Mouse (Mus musculus) limb, embryonic 11.5 days (tissue): ENCODE results near the gene Nrl. TPM values are rescaled to one million over a fixed set of nuclear protein-coding genes. Genes with fewer than 3 reads are reported as not detected.

Source experiments
- ATAC-seq: fragments of 200-750 bp; cut with Nextera tagmentation; 2 replicates; pipeline ENCODE4 v1.8.0; 2017; ENCODE audit warnings: low read depth; ENCODE audit not compliant: insufficient number of reproducible peaks, low FRiP score, low TSS enrichment
- DNase-seq: peaks from one replicate; pipeline ENCODE4 v3.0.0-alpha.2; 2015; ENCODE audit warnings: low spot score
- H3K27ac ChIP-seq: fragments of 300-500 bp; sonication (generic); replicated peaks from 2 replicates; pipeline ENCODE4 v1.5.1; 2014; ENCODE audit warnings: low read depth, mild to moderate bottlenecking, low read length
- H3K27me3 ChIP-seq: fragments of 300-500 bp; sonication (generic); 2 replicates; pipeline ENCODE4 v1.6.1; 2014; ENCODE audit warnings: mild to moderate bottlenecking, low read length, mixed read lengths; ENCODE audit not compliant: control insufficient read depth, insufficient read depth
- H3K36me3 ChIP-seq: fragments of 300-500 bp; sonication (generic); 2 replicates; pipeline ENCODE4 v1.6.1; 2014; ENCODE audit warnings: mild to moderate bottlenecking, low read length, moderate library complexity, mixed read lengths; ENCODE audit not compliant: control insufficient read depth, insufficient read depth
- H3K4me1 ChIP-seq: fragments of 300-500 bp; sonication (generic); 2 replicates; pipeline ENCODE4 v1.6.1; 2014; ENCODE audit warnings: low read length, mixed read lengths; ENCODE audit not compliant: control insufficient read depth, insufficient read depth
- H3K4me2 ChIP-seq: fragments of 300-500 bp; sonication (generic); 2 replicates; pipeline ENCODE4 v1.6.1; 2014; ENCODE audit warnings: low read depth, mild to moderate bottlenecking, moderate library complexity; ENCODE audit not compliant: severe bottlenecking
- H3K4me3 ChIP-seq: fragments of 300-500 bp; sonication (generic); 2 replicates; pipeline ENCODE4 v1.5.1; 2014; ENCODE audit warnings: low read depth, low read length
- H3K9ac ChIP-seq: fragments of 300-500 bp; sonication (generic); 2 replicates; pipeline ENCODE4 v1.6.1; 2014; ENCODE audit warnings: mild to moderate bottlenecking, low read length
- H3K9me3 ChIP-seq: fragments of 300-500 bp; sonication (generic); 2 replicates; pipeline ENCODE4 v1.6.1; 2016; ENCODE audit warnings: low read length; ENCODE audit not compliant: control insufficient read depth
- WGBS: fragments of 180-500 bp; shearing (Covaris S2); extraction: QIAGEN DNeasy Blood & Tissue Kit; methylation state at CpG from one replicate; pipeline ENCODE4 v1.1.7; 2014; 5-methylcytosine and 5-hydroxymethylcytosine counted together
- polyA plus RNA-seq: library from polyadenylated mRNA; unstranded; fragments of >200 nt; fragmentation: Nextera tagmentation; extraction: Ambion mirVana; gene quantifications from 2 replicates; pipeline ENCODE4 v1.2.1, GENCODE M21; 2014

The Nrl gene
- polyA plus RNA-seq, 1 experiment from 2014 or later: not detected

DNA sequence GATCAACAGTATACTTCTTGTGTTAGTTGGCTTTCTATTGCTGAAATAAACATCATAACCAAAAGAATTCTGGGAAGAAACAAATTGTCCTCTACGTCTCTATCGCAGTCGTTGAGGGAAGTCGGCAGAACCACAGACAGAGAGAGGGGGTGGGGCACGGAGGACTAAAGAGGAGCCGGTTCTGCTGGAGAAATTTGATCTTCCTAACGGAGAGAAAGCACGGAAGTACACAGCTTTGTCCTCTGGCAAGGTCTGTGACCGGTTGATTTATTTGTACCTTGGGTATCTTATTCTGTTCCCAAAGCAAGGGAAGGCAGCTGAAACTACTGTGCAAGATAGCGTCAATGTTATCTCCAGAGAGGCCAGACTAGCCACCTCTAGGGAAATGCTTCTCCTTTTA lies 54.0 kb downstream of the Nrl start:
- Histone ChIP-seq H3K27me3 (no peaks in the 10 kb centered on the region), H3K4me1 (no peaks in the 10 kb centered on the region), H3K4me3 (no peak overlapping the region), H3K36me3 (no peaks in the 10 kb centered on the region), H3K27ac (no peak overlapping the region), H3K9me3 (no peaks in the 10 kb centered on the region), H3K9ac (no peak overlapping the region), H3K4me2 (no peak overlapping the region)
- 14% methylated on average over 10 of the region's 10 CpGs for WGBS
- ATAC-seq (no peak), DNase-seq (no peak)

DNA sequence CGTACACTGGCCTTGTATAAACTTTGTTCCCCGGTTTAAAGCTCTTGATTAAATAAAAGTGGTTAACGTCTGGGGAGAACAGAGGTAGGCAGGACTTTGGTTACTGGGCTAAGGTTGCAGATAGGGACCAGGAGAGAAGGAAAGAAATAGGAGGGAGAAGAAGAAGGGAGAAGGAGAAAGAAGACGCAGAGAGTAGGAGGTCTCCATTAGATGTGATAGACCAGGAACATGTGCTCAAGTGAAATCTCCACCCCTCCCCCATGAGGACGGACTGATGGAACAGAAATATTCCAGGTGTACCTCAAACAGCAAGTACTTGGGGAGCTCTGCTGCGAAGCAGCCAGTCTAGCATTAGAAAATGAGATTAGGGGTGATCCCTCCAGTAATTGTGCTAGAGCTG lies 55.0 kb downstream of the Nrl start:
- Histone ChIP-seq H3K36me3 (no peaks in the 10 kb centered on the region), H3K27ac (no peak overlapping the region), H3K4me3 (no peak overlapping the region), H3K27me3 (no peaks in the 10 kb centered on the region), H3K9ac (no peak overlapping the region), H3K4me2 (no peak overlapping the region), H3K9me3 (no peaks in the 10 kb centered on the region), H3K4me1 (no peaks in the 10 kb centered on the region)
- WGBS: 78% methylated on average over 6 of the region's 6 CpGs
- ATAC-seq (no peak), DNase-seq (no peak)

DNA sequence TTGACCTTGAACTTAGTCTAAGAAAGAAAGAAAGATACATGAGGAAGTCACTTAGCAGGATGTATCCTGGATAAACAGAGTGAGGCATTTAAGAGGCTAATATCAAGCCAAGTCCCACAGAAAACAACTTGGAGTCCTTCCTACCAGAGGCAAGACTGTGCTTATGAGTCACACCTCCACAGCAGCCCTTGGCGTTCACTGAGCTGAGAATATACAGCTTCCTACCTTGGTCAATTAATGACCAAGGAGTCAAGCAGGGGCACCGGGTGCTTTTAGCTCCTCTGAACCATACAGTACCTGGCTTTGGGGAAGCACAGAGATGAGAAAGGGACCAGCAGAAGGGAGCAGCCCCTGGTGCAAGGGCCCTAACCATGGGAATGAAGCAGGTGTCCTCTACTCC lies 55.7 kb downstream of the Nrl start:
- 76% methylated on average over 2 of the region's 2 CpGs for WGBS
- Histone ChIP-seq H3K27ac (no peak overlapping the region), H3K4me3 (no peak overlapping the region), H3K4me1 (no peaks in the 10 kb centered on the region), H3K27me3 (no peaks in the 10 kb centered on the region), H3K36me3 (no peaks in the 10 kb centered on the region), H3K9me3 (no peaks in the 10 kb centered on the region), H3K9ac (no peak overlapping the region), H3K4me2 (no peak overlapping the region)
- DNase-seq (no peak), ATAC-seq (no peak)

Other genes with a start within 250 kb of the Nrl start
- gene Dhrs4, start 46.2 kb downstream of the Nrl start, polyA plus RNA-seq: 49.4 and 55.3 TPM in 2 replicates
- gene Carmil3, start 34.3 kb downstream of the Nrl start, polyA plus RNA-seq: 3.0 and 3.7 TPM in 2 replicates
- gene Cpne6, start 14.5 kb downstream of the Nrl start, polyA plus RNA-seq: not detected in 2 replicates
- gene Pck2, start 15.3 kb upstream of the Nrl start, polyA plus RNA-seq: 20.4 and 21.6 TPM in 2 replicates
- 67.7 and 68.0 TPM in 2 replicates for gene Dcaf11, start 35.0 kb upstream of the Nrl start, polyA plus RNA-seq
- 0.48 and 0.79 TPM in 2 replicates for gene A730061H03Rik, start 35.4 kb upstream of the Nrl start, polyA plus RNA-seq
- 5.0 and 6.5 TPM in 2 replicates for gene Fitm1, start 50.6 kb upstream of the Nrl start, polyA plus RNA-seq
- gene Psme1, start 53.1 kb upstream of the Nrl start, polyA plus RNA-seq: 138 and 152 TPM in 2 replicates
- 4.2 and 4.6 TPM in 2 replicates for gene Emc9, start 60.3 kb upstream of the Nrl start, polyA plus RNA-seq
- gene Psme2, start 66.1 kb upstream of the Nrl start, polyA plus RNA-seq: 195 and 225 TPM in 2 replicates
- 10.3 and 13.9 TPM in 2 replicates for gene Rnf31, start 66.7 kb upstream of the Nrl start, polyA plus RNA-seq
- 5.9 and 6.7 TPM in 2 replicates for gene Irf9, start 78.6 kb upstream of the Nrl start, polyA plus RNA-seq
- gene Rec8, start 93.1 kb upstream of the Nrl start, polyA plus RNA-seq: 7.7 TPM in 2 replicates
- 91.5 and 100 TPM in 2 replicates for gene Ipo4, start 111.0 kb upstream of the Nrl start, polyA plus RNA-seq
- 2.2 and 2.9 TPM in 2 replicates for gene Gm49378, start 112.9 kb upstream of the Nrl start, polyA plus RNA-seq
- gene Tm9sf1, start 118.8 kb upstream of the Nrl start, polyA plus RNA-seq: 83.2 and 83.3 TPM in 2 replicates
- 0.77 and 0.91 TPM in 2 replicates for gene Tssk4, start 125.2 kb upstream of the Nrl start, polyA plus RNA-seq
- 60.7 and 64.0 TPM in 2 replicates for gene Mdp1, start 135.5 kb upstream of the Nrl start, polyA plus RNA-seq
- 55.4 and 60.9 TPM in 2 replicates for gene Gmpr2, start 147.0 kb upstream of the Nrl start, polyA plus RNA-seq
- 619 and 660 TPM in 2 replicates for gene Nedd8, start 147.1 kb upstream of the Nrl start, polyA plus RNA-seq
- gene Tinf2, start 156.8 kb upstream of the Nrl start, polyA plus RNA-seq: 68.1 and 68.5 TPM in 2 replicates
- gene Tgm1, start 188.9 kb upstream of the Nrl start, polyA plus RNA-seq: 2.1 TPM in 2 replicates
- 20.0 and 20.2 TPM in 2 replicates for gene Rabggta, start 197.3 kb upstream of the Nrl start, polyA plus RNA-seq
- 65.9 and 72.8 TPM in 2 replicates for gene Dhrs1, start 220.7 kb upstream of the Nrl start, polyA plus RNA-seq
- 55.5 and 56.7 TPM in 2 replicates for gene Nop9, start 220.7 kb upstream of the Nrl start, polyA plus RNA-seq
- 0.37 TPM in 1 of 2 replicates, not detected in the other for gene Cideb, start 233.5 kb upstream of the Nrl start, polyA plus RNA-seq
- gene Ltb4r2, start 236.4 kb upstream of the Nrl start, polyA plus RNA-seq: 0.39 and 0.68 TPM in 2 replicates
- gene Ltb4r1, start 241.0 kb upstream of the Nrl start, polyA plus RNA-seq: 0.17 TPM in 1 of 2 replicates, not detected in the other